Mouse (Mus musculus) liver, postnatal 0 days (tissue): ENCODE data around the gene Phlda1. TPM values are rescaled to one million over a fixed set of nuclear protein-coding genes. Genes with fewer than 3 reads are reported as not detected.

Experiments used
- ATAC-seq: fragments of 200-750 bp; cut with Nextera tagmentation; 2 replicates; pipeline ENCODE4 v1.8.0; 2017; ENCODE audit warnings: mild to moderate bottlenecking, moderate library complexity
- DNase-seq: peaks from one replicate; pipeline ENCODE4 v3.0.0-alpha.2; 2016
- H3K27ac ChIP-seq: fragments of 300-500 bp; sonication (generic); 2 replicates; pipeline ENCODE4 v1.5.1; 2014; ENCODE audit warnings: antibody characterized with exemption, moderate library complexity, mild to moderate bottlenecking, low read depth
- H3K27me3 ChIP-seq: fragments of 300-500 bp; sonication (generic); 2 replicates; pipeline ENCODE4 v1.6.1; 2014; ENCODE audit warnings: low read length, control low read depth, mixed read lengths; ENCODE audit not compliant: insufficient read depth
- H3K36me3 ChIP-seq: fragments of 300-500 bp; sonication (generic); replicated peaks from 2 replicates; pipeline ENCODE4 v1.6.1; 2014; ENCODE audit warnings: mild to moderate bottlenecking, control low read depth, low read length, moderate library complexity, mixed read lengths; ENCODE audit not compliant: insufficient read depth
- H3K4me1 ChIP-seq: fragments of 300-500 bp; sonication (generic); 2 replicates; pipeline ENCODE4 v1.6.1; 2014; ENCODE audit warnings: antibody characterized with exemption, mild to moderate bottlenecking, control low read depth; ENCODE audit not compliant: insufficient read depth
- H3K4me2 ChIP-seq: fragments of 300-500 bp; sonication (generic); 2 replicates; pipeline ENCODE4 v1.6.1; 2014; ENCODE audit warnings: low read depth, mild to moderate bottlenecking, low read length, moderate library complexity, mixed read lengths
- H3K4me3 ChIP-seq: fragments of 300-500 bp; sonication (generic); 2 replicates; pipeline ENCODE4 v1.5.1; 2014; ENCODE audit warnings: low read depth, low read length
- H3K9ac ChIP-seq: fragments of 300-500 bp; sonication (generic); replicated peaks from 2 replicates; pipeline ENCODE4 v1.6.1; 2014; ENCODE audit warnings: mild to moderate bottlenecking, moderate library complexity
- H3K9me3 ChIP-seq: fragments of 300-500 bp; sonication (generic); 2 replicates; pipeline ENCODE4 v1.6.1; 2016; ENCODE audit warnings: mild to moderate bottlenecking, control low read depth, low read length, mixed read lengths
- CTCF ChIP-seq: sonication (generic); IDR thresholded peaks from 2 replicates; pipeline ENCODE4 v1.5.1; 2016; ENCODE audit warnings: antibody characterized with exemption, low read depth
- EP300 ChIP-seq: IDR thresholded peaks from 2 replicates; pipeline ENCODE4 v1.6.1; 2016; ENCODE audit warnings: antibody characterized with exemption, low read depth, mild to moderate bottlenecking
- WGBS: fragments of 180-500 bp; shearing (Covaris S2); extraction: QIAGEN DNeasy Blood & Tissue Kit; methylation state at CpG from one replicate; pipeline ENCODE4 v1.1.7; 2014; ENCODE audit not compliant: insufficient replicate concordance; 5-methylcytosine and 5-hydroxymethylcytosine counted together
- polyA plus RNA-seq: library from polyadenylated mRNA; unstranded; fragments of >200 nt; fragmentation: Nextera tagmentation; extraction: Ambion mirVana; gene quantifications from 2 replicates; pipeline ENCODE4 v1.2.1, GENCODE M21; 2015

Phlda1 gene
- polyA plus RNA-seq, 1 experiment from 2014 or later: 29.6 TPM

GRCm38 (mm10) chr10:111503071-111503470 lies 3.0 kb upstream of the Phlda1 start:
- DNase-seq (peak; percentile 81), ATAC-seq (no peak)
- H3K27me3 ChIP-seq: peaks cover 11% of the 10 kb centered on the region; the same call in 1 of the 2 replicates
- peaks cover 2% of the 10 kb centered on the region; the same call in 1 of the 2 replicates for H3K4me1 ChIP-seq
- TF ChIP-seq EP300 (no peak), CTCF (peak; percentile 90)
- H3K9me3 ChIP-seq: no peaks in the 10 kb centered on the region
- H3K9ac ChIP-seq: no peak overlapping the region
- no peak overlapping the region for H3K4me3 ChIP-seq
- no peak overlapping the region for H3K4me2 ChIP-seq
- no peak overlapping the region for H3K27ac ChIP-seq
- H3K36me3 ChIP-seq: peaks cover 4% of the 10 kb centered on the region; the same call in 1 of the 2 replicates
- WGBS: 0% methylated on average over 3 of the region's 3 CpGs

- H3K4me2 ChIP-seq: no peak overlapping the region
- no peak overlapping the region for H3K27ac ChIP-seq
- no peak overlapping the region for H3K4me3 ChIP-seq
- DNase-seq: no peak
- peaks cover 11% of the 10 kb centered on the region; the same call in 1 of the 2 replicates for H3K27me3 ChIP-seq
- H3K9ac ChIP-seq: no peak overlapping the region
- no peaks in the 10 kb centered on the region for H3K36me3 ChIP-seq
- TF ChIP-seq EP300: no peak
- no peak for TF ChIP-seq CTCF
- peaks cover 3% of the 10 kb centered on the region for H3K4me1 ChIP-seq
- H3K9me3 ChIP-seq: no peaks in the 10 kb centered on the region
- 37% methylated on average over 10 of the region's 10 CpGs for WGBS
- ATAC-seq: no peak
Observed at GRCm38 (mm10) chr10:111503716-111504115, 2.4 kb upstream of the Phlda1 start.

- ATAC-seq (no peak), DNase-seq (no peak)
- Histone ChIP-seq H3K27me3 (peaks cover 13% of the 10 kb centered on the region; the same call in 1 of the 2 replicates), H3K9me3 (no peaks in the 10 kb centered on the region), H3K4me1 (peaks cover 9% of the 10 kb centered on the region), H3K27ac (no peak overlapping the region), H3K36me3 (no peaks in the 10 kb centered on the region), H3K4me3 (no peak overlapping the region), H3K4me2 (no peak overlapping the region), H3K9ac (no peak overlapping the region)
- 50% methylated on average over 1 of the region's 1 CpGs for WGBS
- TF ChIP-seq EP300 (no peak), CTCF (no peak)
Observed at GRCm38 (mm10) chr10:111504606-111505005, 1.5 kb upstream of the Phlda1 start.

- ATAC-seq (no peak), DNase-seq (no peak)
- Histone ChIP-seq H3K4me3 (peak overlapping the region; percentile 81), H3K36me3 (no peaks in the 10 kb centered on the region), H3K27me3 (peaks cover 13% of the 10 kb centered on the region; the same call in 1 of the 2 replicates), H3K9me3 (no peaks in the 10 kb centered on the region), H3K4me1 (peaks cover 9% of the 10 kb centered on the region), H3K4me2 (peak overlapping the region; percentile 82), H3K27ac (peak overlapping the region; percentile 83), H3K9ac (peak overlapping the region; percentile 84)
- no peak for TF ChIP-seq EP300
- TF ChIP-seq CTCF: no peak
- WGBS: 64% methylated on average over 7 of the region's 7 CpGs
Observed at GRCm38 (mm10) chr10:111505406-111505805, 680 bp upstream of the Phlda1 start.

GRCm38 (mm10) chr10:111506926-111507459 lies 907 bp downstream of the Phlda1 start:
- WGBS: under 1% methylated on average over 20 of the region's 23 CpGs
- peak overlapping the region; percentile 93 for H3K27ac ChIP-seq
- no peaks in the 10 kb centered on the region for H3K9me3 ChIP-seq
- peaks cover 9% of the 10 kb centered on the region for H3K4me1 ChIP-seq
- ATAC-seq: peak; percentile 9
- TF ChIP-seq CTCF (no peak), EP300 (no peak)
- H3K4me2 ChIP-seq: peak overlapping the region; percentile 82
- H3K36me3 ChIP-seq: no peaks in the 10 kb centered on the region
- peaks cover 13% of the 10 kb centered on the region; the same call in 1 of the 2 replicates for H3K27me3 ChIP-seq
- DNase-seq: no peak
- H3K4me3 ChIP-seq: peak overlapping the region; percentile 81
- peak overlapping the region; percentile 84 for H3K9ac ChIP-seq

- H3K9me3 ChIP-seq: no peaks in the 10 kb centered on the region
- peak overlapping the region; percentile 93 for H3K27ac ChIP-seq
- ATAC-seq (no peak), DNase-seq (peak; percentile 70)
- peaks cover 13% of the 10 kb centered on the region; the same call in 1 of the 2 replicates for H3K27me3 ChIP-seq
- H3K4me1 ChIP-seq: peaks cover 9% of the 10 kb centered on the region
- H3K4me3 ChIP-seq: peak overlapping the region; percentile 81
- no peaks in the 10 kb centered on the region for H3K36me3 ChIP-seq
- H3K9ac ChIP-seq: peak overlapping the region; percentile 84
- 1% methylated on average over 38 of the region's 38 CpGs for WGBS
- TF ChIP-seq EP300 (no peak), CTCF (peak; percentile 54)
- peak overlapping the region; percentile 82 for H3K4me2 ChIP-seq
Observed at GRCm38 (mm10) chr10:111507460-111508211, 1.6 kb downstream of the Phlda1 start.
